Mouse (Mus musculus) forebrain, embryonic 15.5 days (tissue): Measurements from ENCODE around the gene Adcy9. TPM values are rescaled to one million over a fixed set of nuclear protein-coding genes. Genes with fewer than 3 reads are reported as not detected.

Source experiments
- ATAC-seq: fragments of 200-750 bp; cut with Nextera tagmentation; replicated peaks from 2 replicates; pipeline ENCODE4 v1.8.0; 2017; ENCODE audit warnings: mild to moderate bottlenecking, moderate TSS enrichment, moderate library complexity
- H3K27ac ChIP-seq: fragments of 300-500 bp; sonication (generic); replicated peaks from 2 replicates; pipeline ENCODE4 v1.5.1; 2015; ENCODE audit warnings: mild to moderate bottlenecking, inconsistent platforms
- H3K27me3 ChIP-seq: fragments of 300-500 bp; sonication (generic); 2 replicates; pipeline ENCODE4 v1.6.1; 2015; ENCODE audit warnings: inconsistent platforms
- H3K36me3 ChIP-seq: fragments of 300-500 bp; sonication (generic); 2 replicates; pipeline ENCODE4 v1.6.1; 2015; ENCODE audit warnings: mild to moderate bottlenecking, inconsistent platforms
- H3K4me1 ChIP-seq: fragments of 300-500 bp; sonication (generic); 2 replicates; pipeline ENCODE4 v1.6.1; 2015; ENCODE audit warnings: inconsistent platforms
- H3K4me2 ChIP-seq: fragments of 300-500 bp; sonication (generic); replicated peaks from 2 replicates; pipeline ENCODE4 v1.6.1; 2015; ENCODE audit warnings: mild to moderate bottlenecking, inconsistent platforms
- H3K4me3 ChIP-seq: fragments of 300-500 bp; sonication (generic); 2 replicates; pipeline ENCODE4 v1.5.1; 2015; ENCODE audit warnings: mild to moderate bottlenecking, inconsistent platforms
- H3K9ac ChIP-seq: fragments of 300-500 bp; sonication (generic); replicated peaks from 2 replicates; pipeline ENCODE4 v1.6.1; 2015; ENCODE audit warnings: mild to moderate bottlenecking, inconsistent platforms
- H3K9me3 ChIP-seq: fragments of 300-500 bp; sonication (generic); 2 replicates; pipeline ENCODE4 v1.6.1; 2016; ENCODE audit warnings: inconsistent platforms
- WGBS: fragments of 180-500 bp; shearing (Covaris S2); methylation state at CpG from one replicate; pipeline ENCODE4 v1.1.7; 2015; ENCODE audit warnings: mixed read lengths; 5-methylcytosine and 5-hydroxymethylcytosine counted together
- polyA plus RNA-seq: library from polyadenylated mRNA; unstranded; fragments of >200 nt; fragmentation: Nextera tagmentation; extraction: Ambion mirVana; gene quantifications from 2 replicates; pipeline ENCODE4 v1.2.1, GENCODE M21; 2015

Adcy9 gene
- polyA plus RNA-seq, 1 experiment from 2014 or later, result 2.7 TPM

DNA sequence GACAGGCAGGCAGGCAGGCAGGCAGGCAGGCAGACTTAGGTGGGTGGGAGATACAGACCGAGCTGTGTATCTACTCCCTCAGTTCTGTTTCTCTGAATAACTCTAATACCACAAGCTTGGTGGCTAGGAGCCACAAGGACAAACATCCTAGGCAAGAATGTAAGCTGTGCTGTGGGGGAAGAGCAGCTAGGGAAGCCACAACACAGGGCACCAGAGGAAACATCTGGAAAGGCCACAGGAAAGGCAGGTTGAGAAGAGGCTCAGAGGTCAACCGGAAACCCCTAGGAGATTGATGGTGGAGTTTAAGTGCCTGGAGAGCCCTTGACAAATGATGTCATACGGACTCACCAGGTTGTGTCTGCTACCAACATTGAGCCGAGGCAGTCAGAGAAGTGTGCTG lies 16.4 kb upstream of the Adcy9 start:
- no peak overlapping the region for H3K27ac ChIP-seq
- WGBS, result 90% methylated on average over 4 of the region's 4 CpGs
- no peaks in the 10 kb centered on the region for H3K27me3 ChIP-seq
- no peaks in the 10 kb centered on the region for H3K9me3 ChIP-seq
- no peaks in the 10 kb centered on the region for H3K36me3 ChIP-seq
- H3K9ac ChIP-seq, result no peak overlapping the region
- H3K4me3 ChIP-seq, result no peak overlapping the region
- H3K4me2 ChIP-seq, result no peak overlapping the region
- ATAC-seq, result no peak
- H3K4me1 ChIP-seq, result no peaks in the 10 kb centered on the region

GRCm38 (mm10) chr16:4435371-4435770 lies 15.1 kb upstream of the Adcy9 start:
- ATAC-seq, result no peak
- WGBS, result 95% methylated on average over 2 of the region's 2 CpGs

GRCm38 (mm10) chr16:4431841-4432240 lies 11.5 kb upstream of the Adcy9 start:
- H3K27me3 ChIP-seq, result no peaks in the 10 kb centered on the region
- H3K9ac ChIP-seq, result no peak overlapping the region
- no peak for ATAC-seq
- no peaks in the 10 kb centered on the region for H3K4me1 ChIP-seq
- WGBS, result 79% methylated on average over 4 of the region's 4 CpGs
- H3K4me2 ChIP-seq, result no peak overlapping the region
- no peaks in the 10 kb centered on the region for H3K36me3 ChIP-seq
- no peaks in the 10 kb centered on the region for H3K9me3 ChIP-seq
- H3K27ac ChIP-seq, result no peak overlapping the region
- no peak overlapping the region for H3K4me3 ChIP-seq

More at GRCm38 (mm10) chr16:4435371-4435770, 15.1 kb upstream of the Adcy9 start:
- no peak overlapping the region for H3K27ac ChIP-seq
- no peaks in the 10 kb centered on the region for H3K36me3 ChIP-seq
- no peaks in the 10 kb centered on the region for H3K4me1 ChIP-seq
- no peak overlapping the region for H3K4me3 ChIP-seq
- H3K4me2 ChIP-seq, result no peak overlapping the region
- H3K9ac ChIP-seq, result no peak overlapping the region
- no peaks in the 10 kb centered on the region for H3K27me3 ChIP-seq
- no peaks in the 10 kb centered on the region for H3K9me3 ChIP-seq

DNA sequence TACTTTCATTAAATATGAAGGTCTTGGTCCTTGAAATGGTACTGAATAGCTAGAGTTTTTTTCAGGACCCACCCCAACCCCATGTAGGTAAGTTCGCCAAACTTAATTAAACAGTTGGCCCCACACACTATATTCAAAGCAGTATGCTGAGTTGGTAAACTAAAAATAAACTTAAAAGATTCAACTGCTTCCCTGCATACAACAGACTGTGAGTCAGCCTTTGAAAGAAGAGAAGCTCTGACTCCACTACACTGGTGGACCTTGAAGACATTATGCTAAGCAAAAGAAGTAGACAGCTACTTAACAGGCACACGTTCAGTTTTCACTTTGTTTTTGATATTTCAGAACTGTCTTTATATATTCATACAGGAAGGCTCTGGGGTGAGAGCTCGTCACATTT lies 10.7 kb upstream of the Adcy9 start:
- no peaks in the 10 kb centered on the region for H3K27me3 ChIP-seq
- H3K4me2 ChIP-seq, result no peak overlapping the region
- WGBS, result 81% methylated on average over 3 of the region's 3 CpGs
- H3K4me1 ChIP-seq, result no peaks in the 10 kb centered on the region
- no peak overlapping the region for H3K4me3 ChIP-seq
- no peaks in the 10 kb centered on the region for H3K36me3 ChIP-seq
- H3K9ac ChIP-seq, result no peak overlapping the region
- H3K27ac ChIP-seq, result no peak overlapping the region
- no peaks in the 10 kb centered on the region for H3K9me3 ChIP-seq
- no peak for ATAC-seq

DNA sequence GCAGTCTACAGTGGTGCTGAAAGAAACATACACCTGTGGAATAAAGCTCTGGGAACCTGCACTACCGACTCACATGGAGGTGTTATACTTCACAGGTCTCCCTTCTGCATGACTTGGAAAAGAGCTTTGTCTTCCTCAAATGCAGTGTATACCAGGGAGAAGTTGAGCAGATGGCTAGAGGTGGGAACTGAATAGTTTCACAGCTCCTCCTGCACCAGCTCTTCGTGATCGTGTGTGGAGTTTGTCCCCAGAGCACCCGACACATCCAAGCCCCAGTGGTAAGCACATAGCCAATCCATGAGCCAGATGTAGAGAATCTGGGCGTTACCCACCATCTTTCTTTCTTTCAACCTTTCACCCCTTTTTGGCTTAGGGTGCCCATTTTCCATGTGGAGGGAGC lies 9.9 kb upstream of the Adcy9 start:
- Histone ChIP-seq H3K27me3 (no peaks in the 10 kb centered on the region), H3K4me1 (no peaks in the 10 kb centered on the region), H3K4me3 (no peak overlapping the region), H3K9ac (no peak overlapping the region), H3K9me3 (no peaks in the 10 kb centered on the region), H3K36me3 (no peaks in the 10 kb centered on the region), H3K27ac (no peak overlapping the region), H3K4me2 (no peak overlapping the region)
- 85% methylated on average over 5 of the region's 5 CpGs for WGBS
- ATAC-seq, result no peak

DNA sequence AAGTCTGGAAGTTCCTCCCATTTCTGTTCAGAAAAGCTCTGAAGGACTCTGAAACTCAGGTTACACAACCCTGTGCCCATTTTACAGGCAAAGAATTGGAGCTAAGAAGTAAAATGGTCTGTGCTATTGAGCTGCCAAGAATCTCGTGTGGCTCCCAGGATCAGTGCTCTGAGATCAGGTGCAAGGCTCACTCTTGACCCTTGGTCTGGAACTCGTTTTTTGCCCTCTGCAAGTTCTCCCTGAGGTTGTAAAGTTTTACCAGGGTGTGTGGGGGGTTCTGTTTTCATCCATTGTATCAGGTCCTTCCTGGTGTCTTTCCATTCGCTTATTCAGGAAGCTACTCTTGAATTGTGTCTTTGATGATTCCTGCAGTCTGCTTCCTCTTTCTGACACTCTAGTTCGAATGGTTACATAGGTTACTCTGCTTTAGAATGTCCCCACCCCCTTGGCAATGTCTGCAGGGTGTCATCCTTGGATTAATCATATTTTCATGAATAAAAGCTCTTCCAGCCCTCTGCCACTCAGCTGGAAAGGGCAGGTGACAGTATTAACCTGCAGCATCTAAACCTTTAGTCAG lies 5.4 kb upstream of the Adcy9 start:
- peaks cover 3% of the 10 kb centered on the region; the same call in 1 of the 2 replicates for H3K4me1 ChIP-seq
- H3K27me3 ChIP-seq, result no peaks in the 10 kb centered on the region
- 58% methylated on average over 4 of the region's 4 CpGs for WGBS
- H3K27ac ChIP-seq, result no peak overlapping the region
- H3K4me3 ChIP-seq, result no peak overlapping the region
- ATAC-seq, result no peak
- no peak overlapping the region for H3K9ac ChIP-seq
- no peaks in the 10 kb centered on the region for H3K9me3 ChIP-seq
- H3K36me3 ChIP-seq, result no peaks in the 10 kb centered on the region
- H3K4me2 ChIP-seq, result no peak overlapping the region

DNA sequence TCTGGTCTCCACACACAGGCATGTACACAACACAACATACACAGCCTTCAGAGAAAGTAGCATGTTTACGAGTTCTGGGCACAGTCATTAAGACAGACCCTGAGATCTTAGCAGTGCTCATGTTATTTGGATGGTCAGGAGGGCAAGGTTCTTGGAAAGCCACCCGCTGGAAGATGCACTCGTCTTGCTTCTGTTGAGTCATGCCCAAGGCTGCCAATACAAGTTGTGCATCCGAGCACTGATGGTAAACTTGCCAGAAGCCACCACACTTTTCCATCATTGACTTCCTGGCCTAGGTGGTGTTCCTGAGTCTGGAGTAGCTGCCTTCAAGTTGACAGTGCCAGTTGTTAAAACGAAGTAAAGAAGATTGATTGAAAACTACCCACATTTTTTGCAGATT lies 3.3 kb upstream of the Adcy9 start:
- ATAC-seq, result no peak
- H3K9ac ChIP-seq, result no peak overlapping the region
- 86% methylated on average over 5 of the region's 5 CpGs for WGBS
- no peak overlapping the region for H3K4me3 ChIP-seq
- H3K27me3 ChIP-seq, result no peaks in the 10 kb centered on the region
- H3K27ac ChIP-seq, result no peak overlapping the region
- no peaks in the 10 kb centered on the region for H3K9me3 ChIP-seq
- peaks cover 14% of the 10 kb centered on the region for H3K4me1 ChIP-seq
- H3K36me3 ChIP-seq, result no peaks in the 10 kb centered on the region
- no peak overlapping the region for H3K4me2 ChIP-seq

GRCm38 (mm10) chr16:4422991-4423390 lies 2.7 kb upstream of the Adcy9 start:
- Histone ChIP-seq H3K9me3 (no peaks in the 10 kb centered on the region), H3K9ac (no peak overlapping the region), H3K4me2 (no peak overlapping the region), H3K4me3 (no peak overlapping the region), H3K36me3 (no peaks in the 10 kb centered on the region), H3K27ac (no peak overlapping the region), H3K27me3 (no peaks in the 10 kb centered on the region), H3K4me1 (peaks cover 21% of the 10 kb centered on the region)
- 96% methylated on average over 3 of the region's 3 CpGs for WGBS
- no peak for ATAC-seq

DNA sequence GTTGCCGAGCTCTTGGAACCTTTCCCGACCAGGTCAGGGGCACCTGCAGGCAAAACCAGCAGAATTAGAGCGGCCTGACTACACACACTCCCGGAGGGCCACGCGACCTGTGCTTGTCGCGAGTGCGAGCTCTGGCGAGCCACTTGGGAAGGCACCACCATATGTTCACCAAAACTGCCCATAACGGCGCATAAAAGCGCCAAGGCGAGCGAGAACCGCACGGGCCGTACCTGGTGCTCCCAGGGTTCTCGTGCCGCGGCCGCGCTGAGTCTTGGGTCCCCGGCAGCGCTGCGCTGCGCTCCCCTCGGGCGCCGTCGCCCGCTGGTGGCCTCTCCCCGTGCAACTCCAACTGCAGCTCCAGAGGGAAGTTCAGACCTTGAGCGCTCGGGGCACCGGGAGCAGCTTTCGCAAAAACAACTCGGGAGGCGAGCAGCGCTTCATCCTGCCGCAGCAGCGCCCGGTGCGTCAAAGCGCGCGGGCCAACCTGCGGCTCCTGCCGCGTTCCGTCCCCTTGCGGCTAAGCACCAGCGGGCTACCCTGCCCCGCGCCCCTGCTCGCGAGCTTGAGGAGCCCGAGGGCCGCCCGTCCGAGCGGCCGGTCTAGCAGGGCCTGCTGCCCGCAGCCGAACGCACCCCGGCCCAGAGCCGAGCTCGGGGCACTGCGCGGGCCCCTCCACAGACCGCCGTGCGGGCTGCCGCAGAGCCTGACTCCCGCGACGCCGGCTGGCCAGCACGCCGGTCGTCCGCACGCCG lies 576 bp downstream of the Adcy9 start:
- H3K27me3 ChIP-seq, result no peaks in the 10 kb centered on the region
- no peaks in the 10 kb centered on the region for H3K36me3 ChIP-seq
- H3K9ac ChIP-seq, result peak overlapping the region; percentile 65
- no peaks in the 10 kb centered on the region for H3K9me3 ChIP-seq
- H3K4me2 ChIP-seq, result peak overlapping the region; percentile 97
- H3K27ac ChIP-seq, result peak overlapping the region; percentile 72
- H3K4me3 ChIP-seq, result peak overlapping the region; percentile 86
- ATAC-seq, result peak; percentile 87
- peaks cover 45% of the 10 kb centered on the region for H3K4me1 ChIP-seq
- under 1% methylated on average over 82 of the region's 85 CpGs for WGBS

GRCm38 (mm10) chr16:4418776-4419545 lies 1.3 kb downstream of the Adcy9 start:
- Histone ChIP-seq H3K4me3 (peak overlapping the region; percentile 86), H3K9me3 (no peaks in the 10 kb centered on the region), H3K27ac (peak overlapping the region; percentile 72; the same call in 1 of the 2 replicates), H3K4me1 (peaks cover 53% of the 10 kb centered on the region), H3K27me3 (no peaks in the 10 kb centered on the region), H3K36me3 (no peaks in the 10 kb centered on the region), H3K4me2 (peak overlapping the region; percentile 97), H3K9ac (peak overlapping the region; percentile 65)
- 16% methylated on average over 32 of the region's 32 CpGs for WGBS
- ATAC-seq, result peak; percentile 11; the same call in 1 of the 2 replicates

DNA sequence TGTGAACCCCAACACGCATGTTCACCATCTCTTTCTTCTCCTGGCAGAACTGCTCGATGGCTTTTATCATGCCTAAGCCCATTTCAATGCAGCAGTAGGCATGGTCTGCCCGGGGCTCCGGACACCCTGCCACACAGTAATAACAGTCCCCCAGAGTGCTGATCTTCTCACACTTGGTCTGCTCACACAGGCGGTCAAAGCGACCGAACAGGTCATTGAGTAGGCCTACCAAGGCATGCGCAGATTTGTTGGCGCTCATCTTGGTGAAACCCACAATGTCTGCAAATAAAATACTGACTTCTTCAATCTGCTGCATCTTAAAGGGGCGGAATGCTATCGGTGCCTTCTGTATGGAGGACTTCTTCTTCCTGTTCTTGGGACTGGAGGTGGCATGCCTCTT lies 2.2 kb downstream of the Adcy9 start:
- H3K4me2 ChIP-seq, result peak overlapping the region; percentile 97
- H3K4me1 ChIP-seq, result peaks cover 61% of the 10 kb centered on the region
- H3K4me3 ChIP-seq, result peak overlapping the region; percentile 2; the same call in 1 of the 2 replicates
- no peak overlapping the region for H3K9ac ChIP-seq
- ATAC-seq, result no peak
- no peaks in the 10 kb centered on the region for H3K27me3 ChIP-seq
- H3K36me3 ChIP-seq, result no peaks in the 10 kb centered on the region
- H3K9me3 ChIP-seq, result no peaks in the 10 kb centered on the region
- H3K27ac ChIP-seq, result no peak overlapping the region
- WGBS, result 94% methylated on average over 11 of the region's 11 CpGs

DNA sequence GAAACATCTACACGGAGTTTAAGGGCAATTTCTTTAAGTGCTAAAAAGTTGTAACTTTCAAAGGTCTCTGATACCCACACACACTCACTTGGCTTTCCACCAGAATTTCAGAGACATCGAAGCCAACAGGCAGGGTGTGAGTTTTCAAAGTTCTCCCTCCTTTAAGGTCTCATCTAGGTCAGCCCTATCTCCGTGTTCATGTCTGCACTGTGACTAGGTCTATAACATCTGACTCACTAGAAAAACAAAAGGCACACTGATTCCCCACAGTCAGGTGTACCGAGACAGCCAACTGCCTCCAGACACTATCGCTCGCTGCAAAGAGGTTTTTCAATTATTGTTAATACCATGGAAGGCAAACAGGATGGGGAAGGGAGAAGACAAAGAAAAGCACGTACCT lies 2.8 kb downstream of the Adcy9 start:
- Histone ChIP-seq H3K27ac (no peak overlapping the region), H3K4me3 (peak overlapping the region; percentile 2; the same call in 1 of the 2 replicates), H3K36me3 (no peaks in the 10 kb centered on the region), H3K4me1 (peaks cover 61% of the 10 kb centered on the region), H3K9me3 (no peaks in the 10 kb centered on the region), H3K4me2 (peak overlapping the region; percentile 97), H3K9ac (no peak overlapping the region), H3K27me3 (no peaks in the 10 kb centered on the region)
- ATAC-seq, result no peak
- WGBS, result 78% methylated on average over 7 of the region's 7 CpGs
